Mouse (Mus musculus): ENCODE data around the gene Tnfrsf21.

The Tnfrsf21 gene

GRCm38 (mm10) chr17:43130115-43130869, 113.9 kb downstream of the Tnfrsf21 start:
- no peak for DNase-seq (ENCODE audit: low spot score)

- DNase-seq (ENCODE audit: low spot score): no peak
These were observed 114.5 kb downstream of the Tnfrsf21 start for GRCm38 (mm10) chr17:43130870-43131264.

- no peak for DNase-seq (ENCODE audit: low spot score)
These were observed 116.1 kb downstream of the Tnfrsf21 start for GRCm38 (mm10) chr17:43132477-43132876.

GRCm38 (mm10) chr17:43133106-43133505, 116.8 kb downstream of the Tnfrsf21 start:
- no peak for DNase-seq (ENCODE audit: low spot score)

GRCm38 (mm10) chr17:43134991-43135390, 118.6 kb downstream of the Tnfrsf21 start:
- no peak for DNase-seq (ENCODE audit: low spot score)

GRCm38 (mm10) chr17:43135398-43136265, 119.3 kb downstream of the Tnfrsf21 start:
- DNase-seq (ENCODE audit: low spot score): no peak

GRCm38 (mm10) chr17:43136720-43137119, 120.4 kb downstream of the Tnfrsf21 start:
- DNase-seq (ENCODE audit: low spot score): no peak

GRCm38 (mm10) chr17:43137838-43138237, 121.5 kb downstream of the Tnfrsf21 start:
- DNase-seq (ENCODE audit: low spot score): no peak

- DNase-seq (ENCODE audit: low spot score): no peak
These were observed 122.0 kb downstream of the Tnfrsf21 start for GRCm38 (mm10) chr17:43138356-43138755.
